Mouse (Mus musculus) lung, postnatal 0 days (tissue): ENCODE data around the gene Bahcc1. TPM values are rescaled to one million over a fixed set of nuclear protein-coding genes. Genes with fewer than 3 reads are reported as not detected.
A peak's percentile ranks its signal among the peaks of the same experiment; 100 is the strongest.

Experiments used
- ATAC-seq: fragments of 200-750 bp; cut with Nextera tagmentation; 2 replicates; pipeline ENCODE4 v1.8.0; 2017; ENCODE audit warnings: moderate library complexity
- DNase-seq: peaks from one replicate; pipeline ENCODE4 v3.0.0-alpha.2; 2016; ENCODE audit warnings: low spot score
- H3K27ac ChIP-seq: fragments of 300-500 bp; sonication (generic); 2 replicates; pipeline ENCODE4 v1.5.1; 2014; ENCODE audit warnings: antibody characterized with exemption, mild to moderate bottlenecking, low read length, mixed read lengths
- H3K27me3 ChIP-seq: fragments of 300-500 bp; sonication (generic); replicated peaks from 2 replicates; pipeline ENCODE4 v1.6.1; 2014; ENCODE audit warnings: low read length, mixed read lengths; ENCODE audit not compliant: insufficient read depth
- H3K36me3 ChIP-seq: fragments of 300-500 bp; sonication (generic); 2 replicates; pipeline ENCODE4 v1.6.1; 2014; ENCODE audit warnings: low read length, mixed read lengths; ENCODE audit not compliant: insufficient read depth
- H3K4me1 ChIP-seq: fragments of 300-500 bp; sonication (generic); 2 replicates; pipeline ENCODE4 v1.6.1; 2014; ENCODE audit warnings: antibody characterized with exemption, low read depth, low read length, mixed read lengths; ENCODE audit not compliant: insufficient read depth
- H3K4me2 ChIP-seq: fragments of 300-500 bp; sonication (generic); replicated peaks from 2 replicates; pipeline ENCODE4 v1.6.1; 2014; ENCODE audit warnings: low read depth, mild to moderate bottlenecking, low read length, moderate library complexity, mixed read lengths
- H3K4me3 ChIP-seq: fragments of 300-500 bp; sonication (generic); 2 replicates; pipeline ENCODE4 v1.5.1; 2014; ENCODE audit warnings: low read depth, low read length
- H3K9ac ChIP-seq: fragments of 300-500 bp; sonication (generic); replicated peaks from 2 replicates; pipeline ENCODE4 v1.6.1; 2014; ENCODE audit warnings: low read depth, mild to moderate bottlenecking
- H3K9me3 ChIP-seq: fragments of 300-500 bp; sonication (generic); 2 replicates; pipeline ENCODE4 v1.6.1; 2016; ENCODE audit warnings: low read length, mixed read lengths
- CTCF ChIP-seq: IDR thresholded peaks from 2 replicates; pipeline ENCODE4 v1.5.1; 2016; ENCODE audit warnings: antibody characterized with exemption, mild to moderate bottlenecking
- EP300 ChIP-seq: IDR thresholded peaks from 2 replicates; pipeline ENCODE4 v1.6.1; 2016; ENCODE audit warnings: antibody characterized with exemption, mild to moderate bottlenecking, control low read depth
- WGBS: fragments of 180-500 bp; shearing (Covaris S2); extraction: QIAGEN DNeasy Blood & Tissue Kit; methylation state at CpG from one replicate; pipeline ENCODE4 v1.1.7; 2014; 5-methylcytosine and 5-hydroxymethylcytosine counted together
- polyA plus RNA-seq: library from polyadenylated mRNA; unstranded; fragments of >200 nt; fragmentation: Nextera tagmentation; extraction: Ambion mirVana; gene quantifications from 2 replicates; pipeline ENCODE4 v1.2.1, GENCODE M21; 2015

Gene Bahcc1
- polyA plus RNA-seq, 1 experiment from 2014 or later = 6.6 TPM

DNA sequence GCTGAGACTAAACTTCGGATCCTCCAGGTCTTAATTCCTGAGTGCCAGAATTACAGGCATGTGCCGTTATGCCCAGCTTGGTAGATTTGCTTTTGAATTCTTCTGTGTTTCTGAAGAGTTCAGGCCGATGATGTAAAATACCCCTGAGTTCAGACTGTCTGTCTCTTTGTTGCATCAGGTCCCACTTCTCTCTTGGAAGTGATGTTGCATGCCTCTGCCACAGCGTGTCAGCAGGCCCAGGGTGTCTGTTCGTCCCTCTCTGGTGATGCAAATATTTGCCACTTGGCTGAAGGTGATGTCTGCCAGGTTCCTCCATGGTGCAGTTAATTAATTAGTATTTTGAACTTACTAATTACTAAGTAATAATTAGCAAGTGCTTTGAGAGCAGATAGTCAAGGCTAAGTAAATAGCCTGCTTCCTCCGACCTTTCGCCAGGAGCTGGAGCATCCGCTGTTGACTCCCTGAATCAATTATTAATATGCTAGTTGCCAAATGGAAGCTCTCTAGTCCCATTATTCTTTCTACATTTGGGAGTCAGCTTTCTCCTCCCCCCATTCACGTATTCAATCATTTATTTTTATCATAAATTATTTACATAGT, 26.6 kb upstream of the Bahcc1 start:
- Histone ChIP-seq H3K9ac (no peak overlapping the region), H3K4me2 (no peak overlapping the region)

DNA sequence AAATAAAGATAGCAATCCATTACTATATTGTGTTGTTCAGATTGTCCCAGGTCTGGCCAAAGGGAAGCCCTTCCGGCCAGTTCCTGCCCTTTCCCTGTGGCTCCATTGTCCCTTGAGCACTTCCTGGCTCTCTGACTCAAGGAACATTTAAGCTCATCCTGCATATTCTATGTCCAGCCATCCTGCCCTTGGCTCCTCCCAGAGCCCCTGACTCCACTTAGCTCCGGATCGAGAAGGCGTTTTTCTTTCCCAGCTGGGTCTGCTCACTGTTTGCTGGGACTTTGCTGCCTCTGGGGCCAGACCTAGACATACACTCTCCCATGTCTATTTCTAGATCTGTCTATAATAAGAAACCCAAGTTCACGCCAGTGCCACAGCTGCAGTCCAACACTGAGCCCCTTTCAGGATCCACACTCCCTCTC, 26.1 kb upstream of the Bahcc1 start:
- no peaks in the 10 kb centered on the region for H3K27me3 ChIP-seq
- TF ChIP-seq EP300 = peak; percentile 97
- TF ChIP-seq CTCF = no peak
- peak overlapping the region; percentile 60 for H3K27ac ChIP-seq
- peak overlapping the region; percentile 17; the same call in 1 of the 2 replicates for H3K4me2 ChIP-seq
- H3K4me1 ChIP-seq = peaks cover 7% of the 10 kb centered on the region
- peak; percentile 94 for ATAC-seq
- no peaks in the 10 kb centered on the region for H3K36me3 ChIP-seq
- WGBS = 18% methylated on average over 5 of the region's 5 CpGs
- H3K4me3 ChIP-seq = no peak overlapping the region
- H3K9me3 ChIP-seq = no peaks in the 10 kb centered on the region
- DNase-seq = peak; percentile 80
- no peak overlapping the region for H3K9ac ChIP-seq

More for the DNA sequence above, 26.6 kb upstream of the Bahcc1 start:
- Histone ChIP-seq H3K27ac (0 out of 2 replicates have a peak overlapping the region, but pooled peaks have one; percentile 14), H3K36me3 (no peaks in the 10 kb centered on the region), H3K4me1 (peaks cover 7% of the 10 kb centered on the region), H3K4me3 (no peak overlapping the region), H3K9me3 (no peaks in the 10 kb centered on the region), H3K27me3 (no peaks in the 10 kb centered on the region)
- peak; percentile 29 for ATAC-seq
- no peak for TF ChIP-seq EP300
- peak; percentile 34; the same call in 1 of the 2 replicates for TF ChIP-seq CTCF
- DNase-seq = no peak
- 35% methylated on average over 9 of the region's 9 CpGs for WGBS

DNA sequence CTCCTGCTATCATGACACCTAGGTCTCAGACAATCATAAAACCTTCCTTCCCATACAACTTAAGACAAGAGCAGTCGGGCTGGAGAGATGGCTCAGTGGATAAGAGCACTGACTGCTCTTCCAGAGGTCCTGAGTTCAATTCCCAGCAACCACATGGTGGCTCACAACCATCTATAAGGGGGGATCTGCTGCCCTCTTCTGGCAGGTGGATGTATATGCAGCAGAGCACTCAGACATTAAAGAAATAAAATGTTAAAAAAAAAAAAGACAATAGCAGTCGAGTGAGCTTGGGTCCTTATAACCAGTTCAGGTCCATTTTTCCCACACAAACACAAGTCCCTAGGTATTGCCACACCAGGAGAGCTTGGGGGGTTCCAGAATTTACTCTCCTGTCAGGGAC, 23.9 kb upstream of the Bahcc1 start:
- no peaks in the 10 kb centered on the region for H3K9me3 ChIP-seq
- no peaks in the 10 kb centered on the region for H3K27me3 ChIP-seq
- no peaks in the 10 kb centered on the region for H3K36me3 ChIP-seq
- no peak overlapping the region for H3K9ac ChIP-seq
- WGBS = 60% methylated on average over 2 of the region's 2 CpGs
- H3K4me2 ChIP-seq = no peak overlapping the region
- peaks cover 7% of the 10 kb centered on the region for H3K4me1 ChIP-seq
- no peak overlapping the region for H3K4me3 ChIP-seq
- H3K27ac ChIP-seq = no peak overlapping the region
- TF ChIP-seq EP300 (no peak), CTCF (peak; percentile 65)
- DNase-seq (no peak), ATAC-seq (no peak)

DNA sequence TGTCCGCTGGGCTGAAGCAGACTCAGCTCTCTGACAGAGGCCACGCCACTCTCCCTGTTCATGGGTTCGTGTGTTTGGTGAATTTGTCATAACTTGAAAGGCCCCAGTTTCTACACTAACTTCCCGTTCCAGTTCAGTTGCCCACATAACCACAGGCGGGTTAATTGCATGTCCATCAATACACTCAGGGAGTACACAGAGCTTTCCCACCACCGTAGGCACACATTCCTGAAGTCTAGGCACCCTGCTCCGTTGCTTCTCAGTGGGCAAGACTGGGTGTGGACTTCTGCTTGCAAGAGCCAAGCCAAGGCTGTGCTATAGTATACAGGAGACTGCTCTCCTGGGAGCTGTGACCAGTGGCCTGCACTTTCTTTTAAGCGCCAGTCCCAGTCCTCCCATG, 23.3 kb upstream of the Bahcc1 start:
- Histone ChIP-seq H3K4me2 (no peak overlapping the region), H3K27ac (no peak overlapping the region), H3K9me3 (no peaks in the 10 kb centered on the region), H3K9ac (no peak overlapping the region), H3K4me1 (peaks cover 7% of the 10 kb centered on the region), H3K36me3 (no peaks in the 10 kb centered on the region), H3K27me3 (no peaks in the 10 kb centered on the region), H3K4me3 (no peak overlapping the region)
- DNase-seq (no peak), ATAC-seq (no peak)
- 63% methylated on average over 8 of the region's 8 CpGs for WGBS
- TF ChIP-seq CTCF = no peak
- TF ChIP-seq EP300 = no peak

DNA sequence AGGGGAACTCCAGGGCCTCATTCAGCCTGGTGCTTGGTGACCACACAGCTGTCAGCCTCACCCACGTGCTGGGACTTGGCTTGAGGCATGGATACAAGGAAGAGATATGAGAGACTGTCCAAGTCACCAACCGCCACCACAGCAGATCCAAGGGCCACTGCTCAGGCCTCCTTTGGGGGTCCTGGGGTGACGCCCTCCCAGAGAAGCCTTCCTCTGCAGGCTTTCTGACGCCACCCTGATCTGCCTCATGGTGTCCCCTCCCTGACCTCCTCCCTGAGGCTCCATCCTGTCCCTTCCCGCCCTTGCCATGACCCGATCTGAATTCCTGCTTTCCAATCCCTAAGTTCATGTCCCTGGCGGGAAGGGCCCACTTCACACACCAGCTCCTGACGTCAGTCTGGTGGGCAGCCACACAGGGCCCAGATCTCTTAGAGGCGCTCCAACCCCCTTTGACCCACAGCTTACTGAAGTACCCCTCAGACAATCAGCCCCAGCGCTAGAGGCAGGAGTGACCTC, 17.0 kb upstream of the Bahcc1 start:
- TF ChIP-seq EP300 = peak; percentile 71
- no peak for TF ChIP-seq CTCF
- H3K4me1 ChIP-seq = peaks cover 12% of the 10 kb centered on the region
- no peak overlapping the region for H3K4me3 ChIP-seq
- DNase-seq (peak; percentile 68), ATAC-seq (peak; percentile 69)
- H3K9ac ChIP-seq = no peak overlapping the region
- H3K27me3 ChIP-seq = no peaks in the 10 kb centered on the region
- WGBS = 38% methylated on average over 10 of the region's 10 CpGs
- H3K4me2 ChIP-seq = no peak overlapping the region
- H3K36me3 ChIP-seq = no peaks in the 10 kb centered on the region
- peak overlapping the region; percentile 60 for H3K27ac ChIP-seq
- no peaks in the 10 kb centered on the region for H3K9me3 ChIP-seq

DNA sequence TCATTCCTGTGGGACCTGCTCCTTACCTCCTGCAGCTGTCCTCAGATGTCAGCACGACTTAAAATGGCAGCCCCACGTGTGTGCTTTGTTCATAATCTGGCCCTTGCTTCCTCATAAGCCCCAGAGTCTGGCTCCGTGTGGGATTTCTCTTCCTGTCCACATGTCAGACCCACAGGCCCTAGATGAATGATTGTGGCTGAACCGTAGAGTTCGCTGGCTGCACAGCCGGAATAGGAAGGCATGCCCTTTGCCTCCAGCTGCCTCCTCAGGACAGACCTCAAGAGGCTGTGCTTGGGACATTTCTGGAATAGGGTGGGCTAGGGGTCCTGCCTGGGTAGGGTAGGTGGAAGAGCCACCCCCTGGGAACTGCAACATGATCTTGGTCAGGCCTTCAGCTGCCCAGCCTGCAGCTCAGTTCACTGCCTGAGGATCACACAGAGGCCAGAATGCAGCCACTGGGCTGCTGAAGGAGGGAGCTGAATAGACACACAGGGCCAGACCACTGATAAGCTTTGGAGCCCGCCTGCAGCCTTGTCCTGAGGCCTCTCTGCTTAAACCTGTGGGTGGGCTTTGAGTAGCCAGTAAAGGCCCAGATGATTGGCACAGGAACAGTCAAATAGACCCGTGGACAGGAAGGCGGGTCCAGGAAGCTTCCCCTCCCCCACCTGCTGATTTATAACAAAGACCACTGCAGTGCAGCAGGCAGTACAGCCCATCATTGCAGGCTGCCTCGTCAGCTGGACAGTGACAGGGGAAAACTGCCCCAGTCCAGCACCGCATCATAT, 16.0 kb upstream of the Bahcc1 start:
- Histone ChIP-seq H3K4me3 (no peak overlapping the region), H3K27ac (peak overlapping the region; percentile 60), H3K9me3 (no peaks in the 10 kb centered on the region), H3K36me3 (no peaks in the 10 kb centered on the region), H3K4me1 (peaks cover 14% of the 10 kb centered on the region), H3K9ac (no peak overlapping the region; the same call in 1 of the 2 replicates), H3K4me2 (no peak overlapping the region), H3K27me3 (no peaks in the 10 kb centered on the region)
- TF ChIP-seq CTCF (no peak), EP300 (no peak)
- DNase-seq (peak; percentile 49), ATAC-seq (peak; percentile 61)
- 24% methylated on average over 11 of the region's 11 CpGs for WGBS
